Mouse (Mus musculus) heart, postnatal 0 days (tissue): Measurements from ENCODE around the gene Slc15a5. TPM values are rescaled to one million over a fixed set of nuclear protein-coding genes. Genes with fewer than 3 reads are reported as not detected.

ENCODE experiments used
- ATAC-seq: fragments of 200-750 bp; cut with Nextera tagmentation; 2 replicates; pipeline ENCODE4 v1.8.0; 2017; ENCODE audit warnings: low read depth, moderate number of reproducible peaks, moderate library complexity; ENCODE audit not compliant: insufficient read depth
- DNase-seq: peaks from one replicate; pipeline ENCODE4 v3.0.0-alpha.2; 2016; ENCODE audit warnings: low spot score
- H3K27ac ChIP-seq: fragments of 300-500 bp; sonication (generic); 2 replicates; pipeline ENCODE4 v1.5.1; 2014; ENCODE audit warnings: low read depth, mild to moderate bottlenecking
- H3K27me3 ChIP-seq: fragments of 300-500 bp; sonication (generic); 2 replicates; pipeline ENCODE4 v1.6.1; 2014; ENCODE audit warnings: low read length, mixed read lengths; ENCODE audit not compliant: control insufficient read depth, insufficient read depth
- H3K36me3 ChIP-seq: fragments of 300-500 bp; sonication (generic); replicated peaks from 2 replicates; pipeline ENCODE4 v1.6.1; 2014; ENCODE audit warnings: low read length, mixed read lengths; ENCODE audit not compliant: control insufficient read depth, insufficient read depth
- H3K4me1 ChIP-seq: fragments of 300-500 bp; sonication (generic); 2 replicates; pipeline ENCODE4 v1.6.1; 2014; ENCODE audit warnings: antibody characterized with exemption; ENCODE audit not compliant: control insufficient read depth, insufficient read depth
- H3K4me2 ChIP-seq: fragments of 300-500 bp; sonication (generic); 2 replicates; pipeline ENCODE4 v1.6.1; 2014; ENCODE audit warnings: low read depth, mild to moderate bottlenecking, low read length, moderate library complexity
- H3K4me3 ChIP-seq: fragments of 300-500 bp; sonication (generic); 2 replicates; pipeline ENCODE4 v1.5.1; 2014; ENCODE audit warnings: low read depth, low read length
- H3K9ac ChIP-seq: fragments of 300-500 bp; sonication (generic); replicated peaks from 2 replicates; pipeline ENCODE4 v1.6.1; 2014; ENCODE audit warnings: low read depth, low read length, mixed read lengths
- H3K9me3 ChIP-seq: fragments of 300-500 bp; sonication (generic); replicated peaks from 2 replicates; pipeline ENCODE4 v1.6.1; 2016; ENCODE audit warnings: low read length; ENCODE audit not compliant: control insufficient read depth
- CTCF ChIP-seq: IDR thresholded peaks from 2 replicates; pipeline ENCODE4 v1.5.1; 2016; ENCODE audit warnings: antibody characterized with exemption, control low read depth, low read depth
- EP300 ChIP-seq: IDR thresholded peaks from 2 replicates; pipeline ENCODE4 v1.6.1; 2016; ENCODE audit warnings: antibody characterized with exemption, low read depth
- WGBS: fragments of 180-500 bp; shearing (Covaris S2); extraction: QIAGEN DNeasy Blood & Tissue Kit; methylation state at CpG from one replicate; pipeline ENCODE4 v1.1.7; 2014; 5-methylcytosine and 5-hydroxymethylcytosine counted together
- polyA plus RNA-seq: library from polyadenylated mRNA; unstranded; fragments of >200 nt; fragmentation: Nextera tagmentation; extraction: Ambion mirVana; gene quantifications from 2 replicates; pipeline ENCODE4 v1.2.1, GENCODE M21; 2015
- total RNA-seq: library from RNA; depleted of rRNA; stranded (reverse); fragments of >200 nt; gene quantifications from 2 replicates; pipeline ENCODE4 v1.2.3, GENCODE M21; 2014; ENCODE audit warnings: low replicate concordance

Gene Slc15a5
- total and polyA plus RNA-seq, 2 experiments from 2014 or later: 0.15 TPM; not detected in 1

DNA sequence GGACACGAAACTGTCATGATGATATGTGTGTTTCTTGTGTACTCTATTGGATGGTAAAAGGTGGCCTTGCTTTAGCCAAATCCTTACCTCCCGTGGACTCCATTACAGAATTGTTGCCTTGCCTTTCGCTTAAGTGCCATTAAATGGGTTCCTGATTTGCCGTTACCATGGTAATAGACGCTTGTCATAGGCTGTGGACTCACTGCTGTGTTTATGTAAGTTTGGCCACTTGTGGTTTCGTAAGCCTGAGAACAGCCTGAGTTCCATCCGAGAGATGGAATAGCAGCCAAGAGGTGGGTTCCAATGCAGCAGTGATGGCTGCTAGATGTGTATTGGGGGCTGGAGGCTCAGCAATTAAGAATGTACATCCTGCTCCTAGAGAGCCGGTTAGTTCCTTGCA is 99.3 kb downstream of the Slc15a5 start:
- H3K4me2 ChIP-seq: no peak overlapping the region
- H3K4me1 ChIP-seq: no peaks in the 10 kb centered on the region
- H3K27me3 ChIP-seq: no peaks in the 10 kb centered on the region
- H3K4me3 ChIP-seq: no peak overlapping the region
- H3K27ac ChIP-seq: no peak overlapping the region
- ATAC-seq (no peak), DNase-seq (no peak)
- H3K9me3 ChIP-seq: no peaks in the 10 kb centered on the region
- no peaks in the 10 kb centered on the region for H3K36me3 ChIP-seq
- H3K9ac ChIP-seq: no peak overlapping the region
- TF ChIP-seq EP300 (no peak), CTCF (no peak)
- 79% methylated on average over 8 of the region's 8 CpGs for WGBS

DNA sequence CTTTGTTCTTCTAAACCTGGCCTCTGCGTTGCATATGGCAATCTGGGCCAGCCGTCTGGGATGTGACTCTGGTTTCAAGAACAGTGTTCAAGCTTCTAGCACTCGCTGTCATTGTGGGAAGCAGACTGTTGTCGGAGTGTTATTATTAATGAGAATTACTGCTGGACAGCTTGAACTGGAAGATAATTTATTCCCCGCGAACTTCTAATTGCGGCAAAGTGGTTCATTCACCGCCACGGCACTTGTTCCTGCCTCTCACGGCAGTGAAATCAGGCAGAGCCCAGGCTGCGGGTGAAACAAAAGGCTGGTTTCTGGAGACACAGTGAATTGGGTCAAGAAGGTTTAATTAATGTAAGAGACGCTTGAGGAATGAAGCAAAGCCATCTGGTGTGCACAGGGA is 99.9 kb downstream of the Slc15a5 start:
- ATAC-seq (no peak), DNase-seq (no peak)
- Histone ChIP-seq H3K27ac (no peak overlapping the region), H3K4me2 (no peak overlapping the region), H3K4me1 (no peaks in the 10 kb centered on the region), H3K4me3 (no peak overlapping the region), H3K27me3 (no peaks in the 10 kb centered on the region), H3K9ac (no peak overlapping the region), H3K36me3 (no peaks in the 10 kb centered on the region), H3K9me3 (0 out of 2 replicates have a peak, but pooled peaks cover 3% of the 10 kb centered on the region)
- no peak for TF ChIP-seq CTCF
- TF ChIP-seq EP300: no peak
- WGBS: 82% methylated on average over 12 of the region's 12 CpGs

DNA sequence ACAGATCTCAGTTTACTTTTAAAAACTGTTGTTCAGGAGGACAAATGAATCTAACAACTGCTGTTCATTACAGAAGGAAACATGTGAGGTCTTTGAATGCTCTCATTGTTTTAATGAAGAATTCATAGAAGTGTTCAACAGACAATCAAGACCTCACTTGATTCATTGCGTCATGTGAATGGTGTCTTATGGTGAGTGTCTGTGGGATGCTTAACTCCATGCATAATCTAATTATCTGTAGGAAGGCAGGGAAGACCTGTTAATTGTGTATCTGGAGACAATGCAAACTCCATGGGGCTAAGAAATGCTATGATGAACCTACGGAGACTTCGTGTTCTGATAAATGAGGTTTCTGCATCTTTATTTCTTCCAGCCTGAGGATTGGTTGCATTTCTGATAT is 103.7 kb downstream of the Slc15a5 start:
- no peak overlapping the region for H3K9ac ChIP-seq
- ATAC-seq (no peak), DNase-seq (no peak)
- H3K4me2 ChIP-seq: no peak overlapping the region
- no peak overlapping the region for H3K4me3 ChIP-seq
- H3K36me3 ChIP-seq: no peaks in the 10 kb centered on the region
- WGBS: 88% methylated on average over 3 of the region's 3 CpGs
- H3K4me1 ChIP-seq: no peaks in the 10 kb centered on the region
- H3K27me3 ChIP-seq: no peaks in the 10 kb centered on the region
- H3K9me3 ChIP-seq: 0 out of 2 replicates have a peak, but pooled peaks cover 5% of the 10 kb centered on the region
- H3K27ac ChIP-seq: no peak overlapping the region
- no peak for TF ChIP-seq EP300
- TF ChIP-seq CTCF: no peak

GRCm38 (mm10) chr6:137963703-137964102 is 116.0 kb downstream of the Slc15a5 start:
- no peaks in the 10 kb centered on the region for H3K4me1 ChIP-seq
- H3K4me2 ChIP-seq: no peak overlapping the region
- no peaks in the 10 kb centered on the region for H3K36me3 ChIP-seq
- WGBS: 73% methylated on average over 7 of the region's 7 CpGs
- no peaks in the 10 kb centered on the region for H3K9me3 ChIP-seq
- DNase-seq (no peak), ATAC-seq (no peak)
- no peak overlapping the region for H3K4me3 ChIP-seq
- no peaks in the 10 kb centered on the region for H3K27me3 ChIP-seq
- no peak overlapping the region for H3K27ac ChIP-seq
- no peak overlapping the region for H3K9ac ChIP-seq
- TF ChIP-seq CTCF (no peak), EP300 (no peak)

GRCm38 (mm10) chr6:137962836-137963235 is 116.9 kb downstream of the Slc15a5 start:
- no peak for TF ChIP-seq CTCF
- no peak for TF ChIP-seq EP300
- H3K4me2 ChIP-seq: no peak overlapping the region
- H3K36me3 ChIP-seq: no peaks in the 10 kb centered on the region
- no peaks in the 10 kb centered on the region for H3K27me3 ChIP-seq
- whole genome bisulfite sequencing: 60% methylated on average over 4 of the region's 4 CpGs
- no peak for DNase-seq
- no peaks in the 10 kb centered on the region for H3K9me3 ChIP-seq
- no peaks in the 10 kb centered on the region for H3K4me1 ChIP-seq
- no peak for ATAC-seq
- H3K4me3 ChIP-seq: no peak overlapping the region
- H3K9ac ChIP-seq: no peak overlapping the region
- H3K27ac ChIP-seq: no peak overlapping the region

- WGBS: 81% methylated on average over 4 of the region's 4 CpGs
- H3K9ac ChIP-seq: no peak overlapping the region
- H3K27me3 ChIP-seq: no peaks in the 10 kb centered on the region
- no peak overlapping the region for H3K27ac ChIP-seq
- no peaks in the 10 kb centered on the region for H3K36me3 ChIP-seq
- H3K9me3 ChIP-seq: no peaks in the 10 kb centered on the region
- no peak for ATAC-seq
- no peak for TF ChIP-seq EP300
- TF ChIP-seq CTCF: no peak
- no peak overlapping the region for H3K4me2 ChIP-seq
- DNase-seq: no peak
- H3K4me1 ChIP-seq: no peaks in the 10 kb centered on the region
- H3K4me3 ChIP-seq: no peak overlapping the region
These were observed 119.5 kb downstream of the Slc15a5 start for GRCm38 (mm10) chr6:137960023-137960778.
